Mouse (Mus musculus): ENCODE measurements at regions not wholly inside any gene's neighbourhood (a gene's known extent, or its start where the extent isn't known, plus 50 kb on each side); places are given as distances from the start of the nearest gene placed in this dataset.

GRCm38 (mm10) chr19:60124638-60125037, 101.9 kb downstream of the Fam204a start:
- WGBS, result 88% methylated on average over 2 of the region's 2 CpGs
- H3K9ac ChIP-seq (ENCODE audit: low read depth, low read length), result no peak overlapping the region
- no peaks in the 10 kb centered on the region for H3K9me3 ChIP-seq (replicated peaks; ENCODE audit: control insufficient read depth, low read length, poor library complexity, severe bottlenecking)
- no peak overlapping the region for H3K4me3 ChIP-seq (ENCODE audit: low read depth, low read length)
- H3K4me2 ChIP-seq (ENCODE audit: low read length), result no peak overlapping the region
- H3K36me3 ChIP-seq (ENCODE audit: control insufficient read depth, insufficient read depth, low read length), result no peaks in the 10 kb centered on the region
- ATAC-seq, result no peak
- H3K4me1 ChIP-seq (ENCODE audit: control insufficient read depth, insufficient read depth, low read length), result no peaks in the 10 kb centered on the region
- no peak overlapping the region for H3K27ac ChIP-seq (ENCODE audit: low read length)
- H3K27me3 ChIP-seq (ENCODE audit: control insufficient read depth, insufficient read depth, low read depth, low read length), result no peaks in the 10 kb centered on the region

- WGBS, result 82% methylated on average over 5 of the region's 5 CpGs
- Histone ChIP-seq H3K4me2 (ENCODE audit: low read length) (no peak overlapping the region), H3K36me3 (ENCODE audit: control insufficient read depth, insufficient read depth, low read length) (no peaks in the 10 kb centered on the region), H3K9ac (ENCODE audit: low read depth, low read length) (no peak overlapping the region), H3K4me3 (ENCODE audit: low read depth, low read length) (no peak overlapping the region), H3K27me3 (ENCODE audit: control insufficient read depth, insufficient read depth, low read depth, low read length) (no peaks in the 10 kb centered on the region), H3K27ac (ENCODE audit: low read length) (no peak overlapping the region), H3K4me1 (ENCODE audit: control insufficient read depth, insufficient read depth, low read length) (no peaks in the 10 kb centered on the region), H3K9me3 (replicated peaks; ENCODE audit: control insufficient read depth, low read length, poor library complexity, severe bottlenecking) (no peaks in the 10 kb centered on the region)
- ATAC-seq, result no peak
Measured at GRCm38 (mm10) chr19:60120917-60121316, 105.6 kb downstream of the Fam204a start.

GRCm38 (mm10) chr19:60119051-60119450, 107.5 kb downstream of the Fam204a start:
- Histone ChIP-seq H3K36me3 (ENCODE audit: control insufficient read depth, insufficient read depth, low read length) (no peaks in the 10 kb centered on the region), H3K4me3 (ENCODE audit: low read depth, low read length) (no peak overlapping the region), H3K9me3 (replicated peaks; ENCODE audit: control insufficient read depth, low read length, poor library complexity, severe bottlenecking) (no peaks in the 10 kb centered on the region), H3K4me1 (ENCODE audit: control insufficient read depth, insufficient read depth, low read length) (no peaks in the 10 kb centered on the region), H3K27me3 (ENCODE audit: control insufficient read depth, insufficient read depth, low read depth, low read length) (no peaks in the 10 kb centered on the region), H3K4me2 (ENCODE audit: low read length) (no peak overlapping the region), H3K9ac (ENCODE audit: low read depth, low read length) (no peak overlapping the region), H3K27ac (ENCODE audit: low read length) (no peak overlapping the region)
- 58% methylated on average over 1 of the region's 1 CpGs for WGBS
- no peak for ATAC-seq

DNA sequence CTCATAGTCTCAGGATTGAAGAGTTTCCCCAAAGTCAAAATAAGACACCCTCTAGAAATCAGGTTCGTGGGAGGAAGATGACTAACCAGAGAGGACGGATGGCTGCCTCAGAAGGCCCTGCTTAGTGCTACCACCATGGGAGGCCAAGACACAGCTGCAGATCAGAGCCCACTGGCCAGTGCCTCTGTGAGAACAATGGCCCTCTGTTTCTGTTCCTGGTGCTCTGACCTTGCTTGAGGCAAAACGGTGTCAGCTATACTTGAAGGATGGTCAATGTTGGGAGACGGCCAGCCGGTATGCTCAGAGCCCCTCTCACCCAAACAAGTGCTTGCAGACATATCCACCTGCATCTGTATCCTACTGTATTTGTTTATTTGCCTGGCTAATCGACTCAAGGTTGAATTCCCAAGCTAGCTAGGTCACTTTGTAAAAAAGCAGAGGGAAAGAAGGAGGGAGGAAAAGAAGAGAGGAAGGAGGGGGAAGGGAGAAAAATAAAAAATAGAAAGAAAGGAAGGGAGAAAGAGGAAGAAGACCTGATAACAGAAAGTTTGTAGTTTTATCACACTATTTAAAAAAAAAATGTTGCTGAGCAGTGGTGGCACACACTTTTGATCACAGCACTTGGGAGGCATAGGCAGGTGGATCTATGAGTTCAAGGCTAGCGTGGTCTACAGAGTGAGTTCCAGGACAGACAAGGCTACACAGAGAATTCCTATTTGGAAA, 112.7 kb downstream of the Fam204a start:
- ATAC-seq, result no peak
- Histone ChIP-seq H3K36me3 (ENCODE audit: control insufficient read depth, insufficient read depth, low read length) (no peaks in the 10 kb centered on the region), H3K4me3 (ENCODE audit: low read depth, low read length) (no peak overlapping the region), H3K9me3 (replicated peaks; ENCODE audit: control insufficient read depth, low read length, poor library complexity, severe bottlenecking) (no peaks in the 10 kb centered on the region), H3K27me3 (ENCODE audit: control insufficient read depth, insufficient read depth, low read depth, low read length) (no peaks in the 10 kb centered on the region), H3K9ac (ENCODE audit: low read depth, low read length) (no peak overlapping the region), H3K4me1 (ENCODE audit: control insufficient read depth, insufficient read depth, low read length) (0 out of 2 replicates have a peak, but pooled peaks cover 2% of the 10 kb centered on the region), H3K27ac (ENCODE audit: low read length) (no peak overlapping the region), H3K4me2 (ENCODE audit: low read length) (no peak overlapping the region)
- WGBS, result 53% methylated on average over 7 of the region's 7 CpGs

DNA sequence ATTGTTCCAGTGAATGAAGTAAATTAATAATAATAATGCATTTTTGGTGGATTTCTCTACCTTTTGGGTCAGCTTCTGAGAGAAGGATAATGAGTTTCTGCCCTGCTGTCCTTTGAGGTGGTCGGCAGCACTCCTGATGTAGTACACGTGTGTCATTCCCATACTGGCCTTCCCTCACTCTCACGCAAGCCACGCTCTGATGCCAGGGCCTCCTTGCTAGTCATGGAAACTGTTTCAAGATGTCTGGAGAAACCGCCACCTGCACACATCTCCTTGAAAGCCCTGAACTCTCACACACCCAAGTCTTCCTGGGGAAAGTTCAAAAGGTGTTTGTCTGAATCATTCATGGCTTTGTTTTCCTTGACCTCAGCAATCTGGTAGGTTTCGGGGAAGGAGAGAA, 116.2 kb downstream of the Fam204a start:
- no peak overlapping the region for H3K4me3 ChIP-seq (ENCODE audit: low read depth, low read length)
- H3K4me1 ChIP-seq (ENCODE audit: control insufficient read depth, insufficient read depth, low read length), result 0 out of 2 replicates have a peak, but pooled peaks cover 2% of the 10 kb centered on the region
- no peak overlapping the region for H3K4me2 ChIP-seq (ENCODE audit: low read length)
- H3K27ac ChIP-seq (ENCODE audit: low read length), result no peak overlapping the region
- ATAC-seq, result no peak
- WGBS, result 78% methylated on average over 6 of the region's 6 CpGs
- no peak overlapping the region for H3K9ac ChIP-seq (ENCODE audit: low read depth, low read length)
- H3K36me3 ChIP-seq (ENCODE audit: control insufficient read depth, insufficient read depth, low read length), result no peaks in the 10 kb centered on the region
- H3K27me3 ChIP-seq (ENCODE audit: control insufficient read depth, insufficient read depth, low read depth, low read length), result no peaks in the 10 kb centered on the region
- H3K9me3 ChIP-seq (replicated peaks; ENCODE audit: control insufficient read depth, low read length, poor library complexity, severe bottlenecking), result no peaks in the 10 kb centered on the region

DNA sequence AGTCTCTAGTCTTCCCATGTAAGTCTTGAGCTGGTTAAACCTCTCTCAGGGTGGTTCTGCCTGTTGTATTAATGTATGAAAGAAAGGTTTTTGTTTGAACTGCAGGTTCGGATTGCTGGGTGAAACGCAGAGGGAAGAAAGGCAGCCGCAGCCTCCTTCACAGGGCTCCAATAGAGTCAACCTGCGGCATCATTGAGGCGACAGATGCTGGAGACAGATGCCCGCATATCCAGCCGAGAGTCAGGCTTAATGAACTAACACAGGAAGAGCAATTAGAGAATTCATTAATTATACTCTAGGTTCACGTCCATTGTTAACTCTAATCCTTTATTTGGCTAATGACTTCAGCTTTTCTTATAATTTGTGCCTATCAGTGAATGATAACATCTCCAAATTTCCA, 117.0 kb downstream of the Fam204a start:
- H3K4me1 ChIP-seq (ENCODE audit: control insufficient read depth, insufficient read depth, low read length), result 0 out of 2 replicates have a peak, but pooled peaks cover 2% of the 10 kb centered on the region
- no peak for ATAC-seq

DNA sequence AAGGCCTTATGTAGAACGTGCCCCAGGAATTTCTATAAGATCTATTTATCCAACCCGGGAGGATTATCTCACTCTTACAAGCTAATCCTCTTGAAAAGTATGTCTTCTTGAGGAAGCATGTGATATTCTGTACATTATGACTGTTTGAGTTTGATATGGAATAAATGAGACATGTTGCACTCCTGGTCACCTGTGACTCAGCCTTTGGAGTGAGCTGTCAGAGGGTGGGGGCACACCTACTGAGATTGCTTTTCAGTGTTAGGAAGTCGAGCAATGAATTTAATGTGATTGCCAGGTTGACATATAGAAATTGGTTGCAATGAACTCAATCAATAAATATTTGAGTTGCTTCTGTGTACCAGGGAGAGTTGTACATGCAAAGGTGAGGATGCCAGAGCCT, 128.6 kb downstream of the Fam204a start:
- Histone ChIP-seq H3K4me3 (ENCODE audit: low read depth, low read length) (no peak overlapping the region), H3K9me3 (replicated peaks; ENCODE audit: control insufficient read depth, low read length, poor library complexity, severe bottlenecking) (no peaks in the 10 kb centered on the region), H3K9ac (ENCODE audit: low read depth, low read length) (no peak overlapping the region), H3K27ac (ENCODE audit: low read length) (no peak overlapping the region), H3K36me3 (ENCODE audit: control insufficient read depth, insufficient read depth, low read length) (no peaks in the 10 kb centered on the region), H3K27me3 (ENCODE audit: control insufficient read depth, insufficient read depth, low read depth, low read length) (no peaks in the 10 kb centered on the region), H3K4me2 (ENCODE audit: low read length) (no peak overlapping the region), H3K4me1 (ENCODE audit: control insufficient read depth, insufficient read depth, low read length) (no peaks in the 10 kb centered on the region)
- WGBS, result 64% methylated on average over 3 of the region's 3 CpGs
- ATAC-seq, result no peak

More for the DNA sequence above, 117.0 kb downstream of the Fam204a start:
- Histone ChIP-seq H3K9ac (ENCODE audit: low read depth, low read length) (no peak overlapping the region), H3K27ac (ENCODE audit: low read length) (no peak overlapping the region), H3K36me3 (ENCODE audit: control insufficient read depth, insufficient read depth, low read length) (no peaks in the 10 kb centered on the region), H3K4me3 (ENCODE audit: low read depth, low read length) (no peak overlapping the region), H3K4me2 (ENCODE audit: low read length) (no peak overlapping the region), H3K27me3 (ENCODE audit: control insufficient read depth, insufficient read depth, low read depth, low read length) (no peaks in the 10 kb centered on the region), H3K9me3 (replicated peaks; ENCODE audit: control insufficient read depth, low read length, poor library complexity, severe bottlenecking) (no peaks in the 10 kb centered on the region)
- 49% methylated on average over 8 of the region's 8 CpGs for WGBS

DNA sequence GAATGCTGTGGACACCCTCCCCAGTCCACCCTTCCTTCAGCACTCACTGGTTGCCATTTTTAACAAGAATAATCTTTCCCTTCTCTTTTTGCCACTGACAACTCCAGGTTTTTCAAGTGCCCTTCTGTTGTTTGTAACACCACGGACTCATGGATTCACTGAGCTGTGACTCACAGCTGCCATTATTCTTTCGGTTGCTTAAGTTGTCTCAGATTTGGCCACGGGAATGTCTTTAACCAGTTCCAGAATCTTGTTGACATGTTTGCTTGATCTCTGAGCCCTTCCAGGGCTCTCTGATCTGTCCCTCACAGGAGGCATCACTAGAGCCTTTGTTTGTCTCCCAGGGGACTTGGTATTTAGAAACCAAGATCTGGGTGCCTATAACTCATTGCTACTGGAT, 131.5 kb upstream of the Rab11fip2 start:
- Histone ChIP-seq H3K9me3 (replicated peaks; ENCODE audit: control insufficient read depth, low read length, poor library complexity, severe bottlenecking) (no peaks in the 10 kb centered on the region), H3K9ac (ENCODE audit: low read depth, low read length) (no peak overlapping the region), H3K27me3 (ENCODE audit: control insufficient read depth, insufficient read depth, low read depth, low read length) (no peaks in the 10 kb centered on the region), H3K27ac (ENCODE audit: low read length) (no peak overlapping the region), H3K4me3 (ENCODE audit: low read depth, low read length) (no peak overlapping the region), H3K4me1 (ENCODE audit: control insufficient read depth, insufficient read depth, low read length) (no peaks in the 10 kb centered on the region), H3K4me2 (ENCODE audit: low read length) (no peak overlapping the region), H3K36me3 (ENCODE audit: control insufficient read depth, insufficient read depth, low read length) (no peaks in the 10 kb centered on the region)
- WGBS, result 39% methylated on average over 3 of the region's 3 CpGs
- ATAC-seq, result no peak

GRCm38 (mm10) chr19:60073328-60073727, 129.9 kb upstream of the Rab11fip2 start:
- Histone ChIP-seq H3K9ac (ENCODE audit: low read depth, low read length) (no peak overlapping the region), H3K4me3 (ENCODE audit: low read depth, low read length) (no peak overlapping the region), H3K27me3 (ENCODE audit: control insufficient read depth, insufficient read depth, low read depth, low read length) (no peaks in the 10 kb centered on the region), H3K4me1 (ENCODE audit: control insufficient read depth, insufficient read depth, low read length) (no peaks in the 10 kb centered on the region), H3K4me2 (ENCODE audit: low read length) (no peak overlapping the region), H3K9me3 (replicated peaks; ENCODE audit: control insufficient read depth, low read length, poor library complexity, severe bottlenecking) (no peaks in the 10 kb centered on the region), H3K36me3 (ENCODE audit: control insufficient read depth, insufficient read depth, low read length) (no peaks in the 10 kb centered on the region), H3K27ac (ENCODE audit: low read length) (no peak overlapping the region)
- WGBS, result 14% methylated on average over 1 of the region's 1 CpGs
- no peak for ATAC-seq

Data from midbrain, embryonic 16.5 days (tissue).